In genomic region chr2:152739842-152740260, GRCm38 (mm10) we compare ENCODE assay signal across 9 mouse cellular contexts. TPM values are rescaled to one million over a fixed set of nuclear protein-coding genes. Genes with fewer than 3 reads are reported as not detected.
A peak's percentile ranks its signal among the peaks of the same experiment; 100 is the strongest.
DNase-seq lines count a peak whose midpoint lies in the region; ATAC-seq and TF ChIP-seq lines count a peak whose summit lies in the region.
"Had no signal": no experiment of that assay in that cellular context is flagged by ENCODE, and none has a peak within 500 bp of the region (broad histone marks: within the 10 kb centered on the region; RNA-seq: fewer than 3 reads in every experiment).

No protein-coding gene starts in this region.

- H3K36me3 ChIP-seq in hindbrain, postnatal 0 days (ENCODE audit: insufficient read depth, low read length) = no peaks in the 10 kb centered on the region
- no peaks in the 10 kb centered on the region for H3K36me3 ChIP-seq in lung, embryonic 16.5 days (ENCODE audit: control insufficient read depth, insufficient read depth, low read length)

- 33% methylated on average over 3 of the region's 3 CpGs for WGBS in hindbrain, postnatal 0 days
- WGBS in lung, embryonic 16.5 days = 9% methylated on average over 3 of the region's 3 CpGs

- peak overlapping the region; percentile 82; the same call in 1 of the 2 replicates for H3K4me2 ChIP-seq in hindbrain, postnatal 0 days (ENCODE audit: low read depth, low read length)
- peak overlapping the region; percentile 93 for H3K4me2 ChIP-seq in lung, embryonic 16.5 days (ENCODE audit: low read depth, low read length)

- H3K27me3 ChIP-seq in hindbrain, postnatal 0 days (ENCODE audit: insufficient read depth, low read length) = no peaks in the 10 kb centered on the region
- no peaks in the 10 kb centered on the region for H3K27me3 ChIP-seq in lung, embryonic 16.5 days (ENCODE audit: control insufficient read depth, insufficient read depth, low read depth, low read length)

- no peaks in the 10 kb centered on the region for H3K9me3 ChIP-seq in hindbrain, postnatal 0 days (ENCODE audit: low read length)
- no peaks in the 10 kb centered on the region for H3K9me3 ChIP-seq in lung, embryonic 16.5 days (ENCODE audit: control insufficient read depth, low read length)

- no peak overlapping the region for H3K4me3 ChIP-seq in hindbrain, postnatal 0 days (ENCODE audit: low read length)
- H3K4me3 ChIP-seq in lung, embryonic 16.5 days (ENCODE audit: low read length) = no peak overlapping the region

- ATAC-seq in common myeloid progenitor, adult 5-6 weeks (replicated peaks; ENCODE audit: low read depth, poor library complexity, severe bottlenecking) = peak; percentile 8; the same call in 1 of the 2 replicates
- no peak for ATAC-seq in hindbrain, postnatal 0 days
- peak; percentile 27 for ATAC-seq in lung, embryonic 16.5 days (ENCODE audit: low read depth)

- peak; percentile 86 for DNase-seq in kidney, adult 11 months
- DNase-seq in kidney, adult 18-20 months = no peak
- DNase-seq in hindbrain, postnatal 0 days (ENCODE audit: low spot score) = peak; percentile 25
- no peak for DNase-seq in T-cell, adult 2 months (ENCODE audit: low spot score)
- DNase-seq in cerebellum, postnatal 36 days = no peak
- no peak for DNase-seq in layer of hippocampus, adult 9-10 months (ENCODE audit: low spot score)

- no peak for TF ChIP-seq CTCF in hindbrain, postnatal 0 days (IDR thresholded peaks at IDR 0.05; ENCODE audit: low read depth)

- peak overlapping the region; percentile 37; the same call in 1 of the 2 replicates for H3K27ac ChIP-seq in hindbrain, postnatal 0 days
- H3K27ac ChIP-seq in lung, embryonic 16.5 days (ENCODE audit: low read length) = peak overlapping the region; percentile 98

- H3K9ac ChIP-seq in hindbrain, postnatal 0 days (replicated peaks; ENCODE audit: low read length) = no peak overlapping the region
- H3K9ac ChIP-seq in lung, embryonic 16.5 days (ENCODE audit: low read length) = peak overlapping the region; percentile 49

- peaks cover 3% of the 10 kb centered on the region for H3K4me1 ChIP-seq in hindbrain, postnatal 0 days (ENCODE audit: insufficient read depth, low read length)
- H3K4me1 ChIP-seq in lung, embryonic 16.5 days (replicated peaks; ENCODE audit: control insufficient read depth, insufficient read depth, low read length) = peaks cover 45% of the 10 kb centered on the region

RNA-seq across cellular contexts. Expression of gene Id1, which starts 3.8 kb away (rescaled TPM):
- 2.8 and 5.8 TPM in 2 replicates for total RNA-seq in common myeloid progenitor, adult 5-6 weeks (2017)
- total RNA-seq in hindbrain, postnatal 0 days (2014; rRNA removed) = 142 and 198 TPM in 2 replicates
- polyA plus RNA-seq in hindbrain, postnatal 0 days (2015; fragmentation: Nextera tagmentation; extraction: Ambion mirVana) = 99.3 and 104 TPM in 2 replicates
- 186 and 189 TPM in 2 replicates for polyA plus RNA-seq in lung, embryonic 16.5 days (2015; fragmentation: Nextera tagmentation; extraction: Ambion mirVana)

RNA-seq across cellular contexts. Expression of gene Cox4i2, which starts 14.1 kb away (rescaled TPM):
- total RNA-seq in common myeloid progenitor, adult 5-6 weeks (2017) = 2.7 and 3.7 TPM in 2 replicates
- 2.1 and 7.1 TPM in 2 replicates for total RNA-seq in hindbrain, postnatal 0 days (2014; rRNA removed)
- 4.8 and 6.1 TPM in 2 replicates for polyA plus RNA-seq in hindbrain, postnatal 0 days (2015; fragmentation: Nextera tagmentation; extraction: Ambion mirVana)
- 99.6 and 104 TPM in 2 replicates for polyA plus RNA-seq in lung, embryonic 16.5 days (2015; fragmentation: Nextera tagmentation; extraction: Ambion mirVana)
- total RNA-seq: neutrophil, adult 5-6 weeks had no signal

RNA-seq across cellular contexts. Expression of gene Mcts2, which starts 53.0 kb away (rescaled TPM):
- total RNA-seq in common myeloid progenitor, adult 5-6 weeks (2017) = 3.8 and 10.0 TPM in 2 replicates
- total RNA-seq in hindbrain, postnatal 0 days (2014; rRNA removed) = 9.0 and 14.0 TPM in 2 replicates
- 29.4 and 31.2 TPM in 2 replicates for polyA plus RNA-seq in hindbrain, postnatal 0 days (2015; fragmentation: Nextera tagmentation; extraction: Ambion mirVana)
- polyA plus RNA-seq in lung, embryonic 16.5 days (2015; fragmentation: Nextera tagmentation; extraction: Ambion mirVana) = 26.1 and 27.4 TPM in 2 replicates

Comparison
In these comparisons a context has a peak if more than half of its experiments do, and no peak if none do; other contexts are left out.
1. DNase-seq: peak in kidney, adult 11 months (single experiment) and hindbrain, postnatal 0 days (single experiment); none in kidney, adult 18-20 months (single experiment), T-cell, adult 2 months (single experiment), cerebellum, postnatal 36 days (0 of 2) and layer of hippocampus, adult 9-10 months (single experiment).
2. RNA of gene Id1, which starts 3.8 kb away (total RNA-seq): 142 to 198 TPM in hindbrain, postnatal 0 days; 2.8 to 5.8 TPM in common myeloid progenitor, adult 5-6 weeks; every median in the first group is over 10 times any median in the second.